Mouse (Mus musculus): ENCODE data around the gene Hfe2. TPM values are rescaled to one million over a fixed set of nuclear protein-coding genes. Genes with fewer than 3 reads are reported as not detected.

Hfe2 gene
- polyA plus RNA-seq, 1 experiment from 2014 or later, result 0.84 TPM

DNA sequence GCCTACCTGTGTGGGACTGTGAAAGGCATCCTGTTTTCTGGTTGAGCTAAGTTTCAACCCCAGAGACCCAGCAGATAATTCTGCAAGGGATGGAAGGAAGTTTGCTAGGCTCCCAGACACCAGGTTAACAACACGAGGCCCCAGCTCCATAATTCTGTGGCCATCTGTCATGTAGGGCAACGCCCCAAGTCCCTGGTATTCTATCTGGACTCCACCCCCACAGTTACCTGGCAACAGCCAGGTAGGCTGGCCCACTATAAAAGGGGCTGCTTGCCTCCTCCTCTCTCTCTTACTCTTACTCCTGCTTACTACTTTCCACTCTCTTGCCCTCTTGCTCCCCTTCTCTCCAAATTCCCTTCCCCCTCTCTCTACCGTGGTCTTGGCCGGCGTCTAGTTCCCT, 4.8 kb upstream of the Hfe2 start:
- H3K27me3 ChIP-seq, result peaks cover 12% of the 10 kb centered on the region; the same call in 1 of the 2 replicates
- no peak overlapping the region for H3K4me3 ChIP-seq (replicated peaks)
- WGBS, result 57% methylated on average over 5 of the region's 5 CpGs
- ATAC-seq (ENCODE audit: low FRiP score), result no peak
- no peaks in the 10 kb centered on the region for H3K4me1 ChIP-seq
- H3K9me3 ChIP-seq, result no peaks in the 10 kb centered on the region
- no peak overlapping the region for H3K4me2 ChIP-seq
- H3K27ac ChIP-seq, result no peak overlapping the region
- no peak overlapping the region for H3K9ac ChIP-seq
- no peaks in the 10 kb centered on the region for H3K36me3 ChIP-seq (replicated peaks)

DNA sequence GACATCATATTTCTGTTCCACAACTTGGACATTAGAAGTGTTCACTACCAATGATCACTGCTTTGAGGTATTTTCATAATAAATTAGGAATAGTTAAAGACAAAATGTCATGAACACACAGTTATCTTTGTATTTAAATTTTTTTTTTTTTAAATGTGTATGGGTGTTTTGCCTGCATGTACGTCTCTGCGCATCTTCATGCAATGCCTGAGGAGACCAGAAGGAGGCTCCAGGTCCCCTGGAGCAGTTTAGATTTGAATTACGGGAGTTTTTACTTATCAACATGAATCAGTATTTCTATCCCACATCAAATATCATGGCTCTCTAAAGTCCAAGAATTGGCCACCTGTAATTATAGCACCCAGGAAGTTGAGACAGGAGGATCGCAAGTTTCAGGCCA, 2.8 kb upstream of the Hfe2 start:
- H3K9me3 ChIP-seq, result no peaks in the 10 kb centered on the region
- ATAC-seq (ENCODE audit: low FRiP score), result no peak
- WGBS, result 59% methylated on average over 4 of the region's 4 CpGs
- no peak overlapping the region for H3K4me3 ChIP-seq (replicated peaks)
- peaks cover 32% of the 10 kb centered on the region for H3K27me3 ChIP-seq
- no peak overlapping the region for H3K4me2 ChIP-seq
- peaks cover 5% of the 10 kb centered on the region for H3K4me1 ChIP-seq
- H3K9ac ChIP-seq, result no peak overlapping the region
- no peak overlapping the region for H3K27ac ChIP-seq
- no peaks in the 10 kb centered on the region for H3K36me3 ChIP-seq (replicated peaks)

DNA sequence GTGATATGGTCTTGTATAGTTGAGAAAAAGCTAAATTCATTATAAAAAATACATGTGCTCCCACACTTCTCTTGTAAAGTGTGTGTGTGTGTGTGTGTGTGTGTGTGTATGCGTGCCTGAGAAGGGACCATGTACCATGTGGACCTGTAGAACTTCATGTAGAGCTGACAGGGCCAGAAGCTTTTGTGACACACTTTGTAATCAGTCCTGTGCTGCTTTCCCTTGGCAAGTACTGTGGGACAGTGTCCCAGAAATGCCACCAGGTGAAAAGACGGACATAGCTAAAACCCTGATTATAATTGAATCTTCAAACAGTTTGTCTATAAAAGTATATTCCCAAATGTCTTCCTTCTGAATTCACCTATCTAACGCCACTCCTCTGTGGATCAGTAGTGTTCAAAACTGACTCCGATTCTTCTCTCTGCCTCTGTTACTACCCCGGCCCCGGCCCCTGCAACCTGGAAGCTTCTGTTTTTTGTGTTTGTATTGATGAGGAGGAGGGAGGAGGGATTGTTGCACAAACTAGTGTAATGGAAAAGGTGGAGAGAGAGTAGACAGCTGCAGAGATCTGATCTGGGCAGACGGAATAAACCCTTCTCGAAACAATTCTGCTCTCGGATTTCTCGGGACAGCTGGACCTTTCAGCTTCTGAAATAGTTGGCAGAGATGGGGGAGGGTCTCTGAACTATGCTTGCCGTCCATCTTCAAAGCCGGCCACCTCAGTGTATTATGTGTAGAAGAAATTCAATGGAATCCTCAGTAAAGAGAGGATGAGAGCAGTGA, 753 bp upstream of the Hfe2 start:
- no peak overlapping the region for H3K27ac ChIP-seq
- 71% methylated on average over 12 of the region's 12 CpGs for WGBS
- H3K4me1 ChIP-seq, result peaks cover 16% of the 10 kb centered on the region
- H3K36me3 ChIP-seq (replicated peaks), result no peaks in the 10 kb centered on the region
- no peak overlapping the region for H3K4me3 ChIP-seq (replicated peaks)
- peaks cover 52% of the 10 kb centered on the region for H3K27me3 ChIP-seq
- no peaks in the 10 kb centered on the region for H3K9me3 ChIP-seq
- H3K9ac ChIP-seq, result no peak overlapping the region
- no peak overlapping the region for H3K4me2 ChIP-seq
- ATAC-seq (ENCODE audit: low FRiP score), result no peak

DNA sequence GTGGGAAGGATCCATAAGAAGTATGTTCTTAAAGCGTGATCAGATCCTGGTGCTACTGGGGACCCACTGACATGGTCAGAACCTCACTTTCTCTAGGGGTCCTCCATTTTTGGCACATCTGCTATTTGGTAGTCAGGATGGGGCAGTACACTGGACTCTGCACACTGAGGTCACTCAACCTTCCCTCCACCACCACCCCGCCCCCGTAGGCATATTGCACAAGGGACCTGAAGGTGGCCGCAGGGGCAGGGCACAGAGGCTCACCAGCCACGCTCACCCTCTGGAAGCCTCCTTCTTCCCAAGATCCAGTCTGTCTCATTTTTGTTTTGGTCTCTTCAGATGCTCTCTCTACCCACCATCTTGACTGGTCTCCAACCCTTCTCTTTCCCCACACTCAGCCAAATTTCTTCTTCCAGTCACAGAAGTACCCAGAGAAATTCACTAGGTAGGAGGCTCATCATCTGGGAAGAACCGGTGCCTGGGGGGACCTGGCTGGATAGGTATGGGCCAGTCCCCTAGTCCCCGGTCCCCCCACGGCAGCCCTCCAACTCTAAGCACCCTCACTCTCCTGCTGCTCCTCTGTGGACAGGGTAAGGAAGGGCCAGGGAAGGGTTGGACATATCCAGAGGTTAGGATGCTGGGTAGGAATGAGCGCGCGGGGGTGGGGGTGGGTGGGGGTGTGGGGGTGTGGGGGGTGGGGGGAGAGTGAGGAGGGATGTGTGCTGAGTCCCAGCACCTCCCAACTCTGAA, 1.2 kb downstream of the Hfe2 start:
- Histone ChIP-seq H3K36me3 (replicated peaks) (no peaks in the 10 kb centered on the region), H3K27me3 (peaks cover 51% of the 10 kb centered on the region), H3K9ac (no peak overlapping the region), H3K9me3 (no peaks in the 10 kb centered on the region), H3K4me2 (no peak overlapping the region), H3K4me3 (replicated peaks) (no peak overlapping the region; the same call in 1 of the 2 replicates), H3K27ac (no peak overlapping the region), H3K4me1 (peaks cover 16% of the 10 kb centered on the region)
- no peak for ATAC-seq (ENCODE audit: low FRiP score)
- WGBS, result 78% methylated on average over 11 of the region's 11 CpGs

DNA sequence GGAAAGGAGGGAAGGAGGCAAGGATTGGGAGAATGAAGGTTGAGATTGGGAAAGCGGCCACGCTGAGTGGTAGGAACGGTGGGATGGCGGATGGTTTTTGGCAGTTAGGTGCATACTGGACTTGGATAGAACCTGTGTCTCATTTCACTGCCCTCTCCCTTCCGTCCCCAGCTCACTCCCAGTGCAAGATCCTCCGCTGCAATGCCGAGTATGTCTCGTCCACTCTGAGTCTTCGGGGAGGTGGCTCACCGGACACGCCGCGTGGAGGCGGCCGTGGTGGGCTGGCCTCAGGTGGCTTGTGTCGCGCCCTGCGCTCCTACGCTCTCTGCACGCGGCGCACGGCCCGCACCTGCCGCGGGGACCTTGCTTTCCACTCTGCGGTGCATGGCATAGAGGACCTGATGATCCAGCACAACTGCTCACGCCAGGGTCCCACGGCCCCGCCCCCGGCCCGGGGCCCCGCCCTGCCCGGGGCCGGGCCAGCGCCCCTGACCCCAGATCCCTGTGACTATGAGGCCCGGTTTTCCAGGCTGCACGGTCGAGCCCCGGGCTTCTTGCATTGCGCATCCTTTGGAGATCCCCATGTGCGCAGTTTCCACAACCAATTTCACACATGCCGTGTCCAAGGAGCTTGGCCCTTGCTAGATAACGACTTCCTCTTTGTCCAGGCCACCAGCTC, 2.0 kb downstream of the Hfe2 start:
- peak overlapping the region; percentile 74 for H3K4me2 ChIP-seq
- 4% methylated on average over 44 of the region's 44 CpGs for WGBS
- peak overlapping the region; percentile 44 for H3K4me3 ChIP-seq (replicated peaks)
- no peaks in the 10 kb centered on the region for H3K36me3 ChIP-seq (replicated peaks)
- H3K4me1 ChIP-seq, result peaks cover 16% of the 10 kb centered on the region
- H3K27me3 ChIP-seq, result peaks cover 51% of the 10 kb centered on the region
- peak; percentile 60; the same call in 1 of the 2 replicates for ATAC-seq (ENCODE audit: low FRiP score)
- no peaks in the 10 kb centered on the region for H3K9me3 ChIP-seq
- no peak overlapping the region for H3K27ac ChIP-seq
- peak overlapping the region; percentile 43 for H3K9ac ChIP-seq

DNA sequence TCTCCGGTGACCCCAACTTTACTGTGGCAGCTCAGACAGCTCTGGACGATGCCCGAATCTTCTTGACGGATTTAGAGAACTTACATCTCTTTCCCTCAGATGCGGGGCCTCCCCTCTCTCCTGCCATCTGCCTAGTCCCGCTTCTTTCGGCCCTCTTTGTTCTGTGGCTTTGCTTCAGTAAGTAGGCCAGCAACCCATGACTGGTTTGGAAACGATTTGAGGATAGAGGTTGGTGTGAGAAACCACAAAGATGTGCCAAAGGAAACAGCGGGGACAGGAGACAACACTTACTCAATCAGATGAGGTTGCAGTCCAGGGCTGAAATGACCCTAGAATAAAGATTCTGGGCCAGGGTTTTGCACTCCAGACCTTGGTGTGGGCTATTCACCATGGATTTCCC, 3.5 kb downstream of the Hfe2 start:
- Histone ChIP-seq H3K36me3 (replicated peaks) (no peaks in the 10 kb centered on the region), H3K4me2 (no peak overlapping the region), H3K27ac (no peak overlapping the region), H3K4me3 (replicated peaks) (no peak overlapping the region), H3K9me3 (no peaks in the 10 kb centered on the region), H3K4me1 (peaks cover 16% of the 10 kb centered on the region), H3K9ac (no peak overlapping the region), H3K27me3 (peaks cover 51% of the 10 kb centered on the region)
- ATAC-seq (ENCODE audit: low FRiP score), result no peak
- 45% methylated on average over 9 of the region's 9 CpGs for WGBS

DNA sequence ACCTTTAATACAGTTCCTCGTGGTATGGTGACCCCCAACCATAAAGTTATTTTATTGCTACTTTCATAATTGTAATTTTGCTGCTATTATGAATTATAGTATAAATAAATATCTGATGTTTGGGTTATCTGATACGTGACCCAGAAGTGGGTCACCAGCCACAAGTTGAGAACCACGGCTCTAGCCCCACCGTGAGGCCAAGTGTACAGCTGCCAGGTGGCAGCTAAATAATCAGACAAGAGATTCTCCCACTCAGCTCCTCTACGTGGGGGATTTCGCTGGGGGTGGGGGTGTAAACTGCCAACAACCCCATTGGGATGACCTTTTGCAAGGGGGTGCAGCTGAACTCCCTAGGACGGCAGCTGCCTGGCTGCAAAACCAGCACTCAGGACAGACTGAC, 7.1 kb downstream of the Hfe2 start:
- Histone ChIP-seq H3K4me1 (peaks cover 11% of the 10 kb centered on the region), H3K4me3 (replicated peaks) (no peak overlapping the region), H3K27ac (no peak overlapping the region), H3K9me3 (no peaks in the 10 kb centered on the region), H3K9ac (no peak overlapping the region), H3K4me2 (no peak overlapping the region), H3K36me3 (replicated peaks) (no peaks in the 10 kb centered on the region), H3K27me3 (peaks cover 24% of the 10 kb centered on the region)
- WGBS, result 68% methylated on average over 7 of the region's 7 CpGs
- no peak for ATAC-seq (ENCODE audit: low FRiP score)

DNA sequence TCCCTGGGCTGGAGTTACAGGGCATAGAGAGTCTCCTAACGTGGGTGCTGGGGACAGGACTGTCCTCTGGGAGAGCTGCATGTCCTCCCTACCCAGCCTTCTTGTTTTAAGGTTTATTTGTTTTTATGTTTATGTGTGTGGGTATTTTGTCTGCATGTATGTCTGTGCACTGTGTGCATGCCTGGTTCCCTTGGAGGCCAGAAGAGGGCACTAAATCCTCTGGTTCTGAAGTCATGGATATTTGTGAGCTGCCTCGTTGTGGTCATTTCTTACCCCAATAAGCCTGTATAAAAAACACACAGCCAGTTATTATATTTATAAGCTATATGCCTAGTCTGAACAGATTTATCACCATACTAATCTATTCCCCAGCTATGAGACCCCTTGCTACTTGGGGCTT, 9.3 kb downstream of the Hfe2 start:
- no peaks in the 10 kb centered on the region for H3K9me3 ChIP-seq
- 54% methylated on average over 2 of the region's 2 CpGs for WGBS

DNA sequence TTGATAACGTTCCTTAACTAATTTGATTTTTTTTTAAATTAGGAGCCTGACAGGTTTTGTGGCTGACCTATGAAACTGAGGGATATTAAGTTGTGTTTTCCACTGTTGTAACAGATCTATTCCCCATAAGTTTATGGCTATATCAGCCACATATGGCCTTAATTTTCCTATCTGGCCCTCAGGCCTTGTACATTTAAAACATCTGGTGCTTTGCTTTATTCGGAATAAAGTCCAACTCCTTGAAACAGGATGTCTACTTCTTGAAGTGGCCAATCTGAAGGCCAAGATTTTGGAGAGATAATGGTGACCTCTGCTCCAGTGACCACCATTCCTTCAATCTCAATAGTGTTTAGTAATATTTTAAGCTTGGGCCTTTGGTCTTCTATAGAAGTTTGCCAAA, 14.3 kb downstream of the Hfe2 start:
- Histone ChIP-seq H3K36me3 (replicated peaks) (no peaks in the 10 kb centered on the region), H3K4me3 (replicated peaks) (no peak overlapping the region), H3K27me3 (peaks cover 5% of the 10 kb centered on the region; the same call in 1 of the 2 replicates), H3K27ac (no peak overlapping the region), H3K9me3 (no peaks in the 10 kb centered on the region), H3K4me1 (no peaks in the 10 kb centered on the region), H3K4me2 (no peak overlapping the region), H3K9ac (no peak overlapping the region)
- 84% methylated on average over 2 of the region's 2 CpGs for WGBS
- no peak for ATAC-seq (ENCODE audit: low FRiP score)

More for the DNA sequence above, 9.3 kb downstream of the Hfe2 start:
- Histone ChIP-seq H3K27ac (no peak overlapping the region), H3K4me1 (no peaks in the 10 kb centered on the region), H3K4me2 (no peak overlapping the region), H3K36me3 (replicated peaks) (no peaks in the 10 kb centered on the region), H3K4me3 (replicated peaks) (no peak overlapping the region), H3K27me3 (peaks cover 2% of the 10 kb centered on the region; the same call in 1 of the 2 replicates), H3K9ac (no peak overlapping the region)
- no peak for ATAC-seq (ENCODE audit: low FRiP score)

DNA sequence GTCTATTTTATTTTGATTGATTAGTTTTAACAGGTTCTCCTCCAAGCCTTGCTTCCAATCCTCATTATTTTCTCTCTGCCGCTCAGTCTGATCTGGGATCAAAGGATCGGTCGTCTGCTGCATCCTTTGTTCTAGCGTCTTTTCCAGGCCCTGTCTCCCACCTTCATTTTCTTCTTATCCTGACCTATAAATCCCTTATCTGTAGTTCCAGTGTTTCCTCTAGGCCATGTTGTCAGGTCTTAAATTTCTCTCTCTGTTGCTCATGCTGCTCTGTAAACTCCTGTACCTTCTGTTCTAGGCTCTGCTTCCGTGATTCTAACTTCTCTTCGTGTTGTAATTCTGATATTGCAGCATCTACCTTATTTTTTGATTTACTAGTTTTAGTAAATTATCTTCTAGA, 15.8 kb downstream of the Hfe2 start:
- Histone ChIP-seq H3K4me2 (no peak overlapping the region), H3K9me3 (no peaks in the 10 kb centered on the region), H3K4me3 (replicated peaks) (no peak overlapping the region), H3K27ac (no peak overlapping the region), H3K4me1 (no peaks in the 10 kb centered on the region), H3K9ac (no peak overlapping the region), H3K36me3 (replicated peaks) (no peaks in the 10 kb centered on the region), H3K27me3 (peaks cover 5% of the 10 kb centered on the region; the same call in 1 of the 2 replicates)
- ATAC-seq (ENCODE audit: low FRiP score), result no peak
- 28% methylated on average over 6 of the region's 6 CpGs for WGBS

DNA sequence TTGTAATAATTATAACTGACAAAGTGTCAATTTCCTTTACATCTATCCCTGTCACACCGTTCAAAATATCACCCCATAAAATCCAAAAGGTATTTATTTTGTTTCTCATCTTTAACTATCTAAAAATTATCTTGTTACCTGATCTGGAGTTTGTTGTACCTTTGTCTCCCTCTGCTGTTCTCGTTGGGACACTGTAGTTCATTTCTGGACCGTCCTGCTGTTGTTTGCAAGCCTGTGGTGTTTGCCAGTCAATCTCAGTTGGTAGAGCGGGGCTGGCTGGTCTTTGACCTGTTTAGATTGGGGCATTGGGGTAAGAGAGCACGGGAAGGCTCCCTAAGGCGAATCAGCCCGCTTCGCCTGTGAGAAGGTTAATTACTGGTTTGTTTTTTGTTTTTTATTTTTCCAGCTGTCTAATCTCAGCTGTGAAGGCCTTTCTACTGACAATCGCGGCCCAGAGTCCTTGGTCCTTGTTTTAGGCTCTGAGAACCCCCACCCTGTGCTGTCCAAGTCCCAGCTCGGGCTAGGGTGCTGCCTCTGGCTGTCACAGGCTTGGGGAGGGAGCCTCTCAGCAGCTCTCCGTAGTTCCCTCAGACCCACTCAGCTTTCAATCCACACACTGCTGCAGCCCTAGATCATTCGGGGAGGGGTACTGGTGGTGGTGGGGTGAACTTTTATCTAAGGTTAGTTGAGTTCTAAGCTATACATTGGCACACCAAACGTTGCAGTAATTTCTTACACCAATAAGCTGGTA, 16.5 kb downstream of the Hfe2 start:
- H3K9me3 ChIP-seq, result no peaks in the 10 kb centered on the region
- H3K4me2 ChIP-seq, result no peak overlapping the region
- H3K36me3 ChIP-seq (replicated peaks), result no peaks in the 10 kb centered on the region
- no peaks in the 10 kb centered on the region for H3K4me1 ChIP-seq
- ATAC-seq (ENCODE audit: low FRiP score), result no peak; the same call in 1 of the 2 replicates
- H3K9ac ChIP-seq, result no peak overlapping the region
- WGBS, result 19% methylated on average over 14 of the region's 14 CpGs
- H3K4me3 ChIP-seq (replicated peaks), result no peak overlapping the region
- H3K27ac ChIP-seq, result no peak overlapping the region
- peaks cover 5% of the 10 kb centered on the region; the same call in 1 of the 2 replicates for H3K27me3 ChIP-seq

DNA sequence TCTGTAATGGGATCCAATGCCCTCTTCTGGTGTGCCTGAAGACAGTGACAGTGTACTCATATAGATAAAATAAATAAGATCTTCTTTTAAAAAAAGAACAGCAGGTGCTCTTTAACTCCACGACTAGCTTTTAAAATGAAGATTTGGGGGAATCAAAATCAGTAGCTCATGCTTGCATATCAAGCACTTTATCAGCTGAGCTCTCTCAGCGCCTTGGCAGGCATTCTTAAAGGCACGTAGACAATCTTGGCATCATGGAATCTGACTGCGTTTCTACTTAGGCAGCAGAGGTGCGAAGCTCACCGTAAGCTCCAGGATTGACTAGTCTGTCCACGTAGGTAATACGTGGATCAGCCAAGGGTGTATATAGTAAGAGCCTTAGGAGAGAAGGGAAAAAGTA, 17.6 kb downstream of the Hfe2 start:
- no peak overlapping the region for H3K9ac ChIP-seq
- H3K27ac ChIP-seq, result no peak overlapping the region
- no peaks in the 10 kb centered on the region for H3K9me3 ChIP-seq
- H3K4me2 ChIP-seq, result no peak overlapping the region
- H3K4me1 ChIP-seq, result 0 out of 2 replicates have a peak, but pooled peaks cover 1% of the 10 kb centered on the region
- H3K36me3 ChIP-seq (replicated peaks), result no peaks in the 10 kb centered on the region
- 79% methylated on average over 8 of the region's 8 CpGs for WGBS
- ATAC-seq (ENCODE audit: low FRiP score), result no peak
- H3K4me3 ChIP-seq (replicated peaks), result no peak overlapping the region
- H3K27me3 ChIP-seq, result peaks cover 5% of the 10 kb centered on the region; the same call in 1 of the 2 replicates

Measured in forebrain, embryonic 12.5 days (tissue).